Mouse (Mus musculus) ES-Bruce4 (cell line): ENCODE results near the gene Pnrc2. TPM values are rescaled to one million over a fixed set of nuclear protein-coding genes. Genes with fewer than 3 reads are reported as not detected.

Experiments
- H3K27ac ChIP-seq: 2 replicates; pipeline ENCODE4 v1.5.1; 2012; ENCODE audit warnings: low read length, inconsistent platforms; ENCODE audit not compliant: insufficient read depth
- H3K27me3 ChIP-seq: 2 replicates; pipeline ENCODE4 v1.6.1; 2012; ENCODE audit warnings: mild to moderate bottlenecking, low read length, inconsistent platforms; ENCODE audit not compliant: control insufficient read depth, poor library complexity, insufficient read depth, severe bottlenecking
- H3K36me3 ChIP-seq: 2 replicates; pipeline ENCODE4 v1.6.1; 2012; ENCODE audit warnings: inconsistent platforms, mild to moderate bottlenecking, low read length, moderate library complexity; ENCODE audit not compliant: control insufficient read depth, poor library complexity, insufficient read depth, severe bottlenecking
- H3K4me1 ChIP-seq: one replicate; pipeline ENCODE4 v1.8.1; 2011; ENCODE audit warnings: low read length; ENCODE audit not compliant: control insufficient read depth, insufficient read depth
- H3K4me3 ChIP-seq: 2 replicates; pipeline ENCODE4 v1.5.1; 2011; ENCODE audit warnings: low read depth, mild to moderate bottlenecking, low read length
- H3K9ac ChIP-seq: 2 replicates; pipeline ENCODE4 v1.6.1; 2012; ENCODE audit warnings: low read depth, mild to moderate bottlenecking, inconsistent platforms; ENCODE audit not compliant: poor library complexity, severe bottlenecking
- H3K9me3 ChIP-seq: replicated peaks from 2 replicates; pipeline ENCODE4 v1.6.1; 2012; ENCODE audit warnings: mild to moderate bottlenecking, low read length, inconsistent platforms; ENCODE audit not compliant: control insufficient read depth, poor library complexity, insufficient read depth, severe bottlenecking
- CTCF ChIP-seq: IDR thresholded peaks from one replicate; pipeline ENCODE4 v1.8.1; 2011; ENCODE audit warnings: low read depth, low read length
- EP300 ChIP-seq: IDR thresholded peaks from 2 replicates; pipeline ENCODE4 v1.6.1; 2011; ENCODE audit warnings: low read depth, low read length; ENCODE audit not compliant: insufficient read depth
- POLR2A ChIP-seq: IDR thresholded peaks from one replicate; pipeline ENCODE4 v1.8.1; 2011; ENCODE audit warnings: low read length; ENCODE audit not compliant: insufficient read depth
- polyA plus RNA-seq: library from polyadenylated mRNA; stranded (reverse); fragments of >200 nt; gene quantifications from 2 replicates; pipeline ENCODE4 v1.2.4, GENCODE M21; 2011; ENCODE audit warnings: low read depth; ENCODE audit not compliant: missing spikeins, insufficient read depth, insufficient read length

Gene Pnrc2
- polyA plus RNA-seq, 1 experiment, result 84.4 TPM

DNA sequence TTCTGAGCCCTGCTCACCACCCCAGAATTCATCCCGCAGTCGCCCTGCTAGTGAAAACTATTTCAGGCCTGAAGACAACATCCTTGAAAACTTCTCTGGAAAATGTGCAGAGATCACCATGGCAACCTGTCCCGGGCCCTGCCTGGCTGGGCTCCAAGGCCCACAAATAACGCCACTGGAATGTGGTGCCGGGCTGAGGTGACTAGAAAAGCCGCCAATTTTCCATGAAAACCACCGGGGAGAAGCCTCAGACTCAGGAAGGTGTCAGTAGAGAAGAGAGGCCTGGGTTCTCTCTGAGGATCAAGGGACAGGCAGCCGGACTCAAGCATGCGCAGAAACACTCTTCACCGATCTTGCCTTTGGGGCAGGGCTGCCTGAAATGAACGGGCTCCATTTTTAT lies 45.2 kb downstream of the Pnrc2 start:
- no peaks in the 10 kb centered on the region for H3K36me3 ChIP-seq
- TF ChIP-seq POLR2A (no peak), EP300 (no peak), CTCF (no peak)
- H3K9ac ChIP-seq, result peak overlapping the region; percentile 30; the same call in 1 of the 2 replicates
- H3K4me1 ChIP-seq, result no peaks in the 10 kb centered on the region
- no peak overlapping the region for H3K27ac ChIP-seq
- no peaks in the 10 kb centered on the region for H3K27me3 ChIP-seq
- peak overlapping the region; percentile 24; the same call in 1 of the 2 replicates for H3K4me3 ChIP-seq
- H3K9me3 ChIP-seq, result no peaks in the 10 kb centered on the region

DNA sequence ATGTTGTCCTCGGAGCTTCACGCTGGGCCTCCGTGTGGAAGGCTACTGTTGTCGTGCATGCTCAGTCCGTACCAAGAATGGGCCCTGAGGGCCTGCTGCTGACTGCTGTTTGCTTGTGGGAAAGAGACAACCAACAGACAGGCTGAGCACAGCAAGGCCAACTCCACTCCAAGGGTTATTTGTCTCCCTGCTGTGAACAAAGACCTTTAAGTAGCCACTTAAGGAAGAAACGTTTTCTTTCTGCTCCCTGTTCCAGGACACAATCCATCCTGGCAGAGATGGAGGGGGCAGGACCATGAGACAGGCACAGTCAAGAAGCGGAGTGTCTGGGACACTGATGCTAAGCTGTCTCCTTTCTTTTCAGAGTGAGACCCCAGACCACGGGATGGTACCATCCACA lies 49.4 kb downstream of the Pnrc2 start:
- no peaks in the 10 kb centered on the region for H3K4me1 ChIP-seq
- no peaks in the 10 kb centered on the region for H3K9me3 ChIP-seq
- H3K27me3 ChIP-seq, result no peaks in the 10 kb centered on the region
- H3K36me3 ChIP-seq, result no peaks in the 10 kb centered on the region
- no peak overlapping the region for H3K27ac ChIP-seq
- TF ChIP-seq POLR2A, result no peak
- no peak for TF ChIP-seq EP300
- no peak for TF ChIP-seq CTCF
- no peak overlapping the region for H3K9ac ChIP-seq
- H3K4me3 ChIP-seq, result no peak overlapping the region

DNA sequence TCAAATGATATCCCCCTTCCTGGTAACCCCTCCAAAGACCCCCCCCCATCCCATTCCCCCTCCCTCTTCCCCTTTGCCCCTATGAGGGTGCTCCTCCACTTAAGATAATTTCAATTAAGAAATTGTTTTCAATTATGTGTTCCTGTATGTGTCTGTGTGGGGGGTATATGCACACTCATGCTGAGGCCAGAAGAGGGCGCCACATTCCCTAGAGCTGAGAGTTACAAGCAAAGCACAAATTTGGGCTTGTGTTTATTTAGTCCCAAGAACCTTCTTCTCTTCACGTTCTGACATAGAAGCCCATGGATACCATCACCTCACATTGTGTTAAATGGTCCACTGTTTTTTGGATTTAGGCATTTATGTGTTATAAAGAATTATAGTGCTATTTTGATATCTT lies 50.4 kb downstream of the Pnrc2 start:
- Histone ChIP-seq H3K36me3 (no peaks in the 10 kb centered on the region), H3K4me3 (no peak overlapping the region), H3K9me3 (no peaks in the 10 kb centered on the region), H3K27me3 (no peaks in the 10 kb centered on the region), H3K9ac (no peak overlapping the region), H3K27ac (no peak overlapping the region), H3K4me1 (no peaks in the 10 kb centered on the region)
- TF ChIP-seq CTCF (peak; percentile 57), POLR2A (no peak), EP300 (no peak)

DNA sequence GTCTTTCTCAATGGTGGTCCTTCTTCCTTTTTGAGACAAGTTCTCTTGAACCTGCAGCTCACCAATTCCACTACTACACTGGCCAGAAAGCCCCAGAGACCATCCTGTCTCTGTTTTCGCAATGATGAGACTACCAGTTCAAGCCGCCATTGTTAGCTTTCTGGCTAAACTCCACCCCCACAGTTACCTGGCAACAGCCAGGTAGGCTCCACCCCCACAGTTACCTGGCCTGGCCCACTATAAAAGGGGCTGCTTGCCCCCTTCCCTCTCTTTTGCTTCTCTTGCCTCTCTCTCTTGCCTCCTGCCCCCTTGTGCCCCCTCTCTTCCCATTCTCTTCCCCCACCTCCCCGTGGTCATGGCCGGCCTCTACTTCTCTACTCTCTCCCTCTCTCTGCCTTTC lies 51.9 kb downstream of the Pnrc2 start:
- H3K4me3 ChIP-seq, result no peak overlapping the region
- H3K4me1 ChIP-seq, result no peaks in the 10 kb centered on the region
- H3K36me3 ChIP-seq, result no peaks in the 10 kb centered on the region
- H3K9me3 ChIP-seq, result no peaks in the 10 kb centered on the region
- H3K27ac ChIP-seq, result no peak overlapping the region
- no peak overlapping the region for H3K9ac ChIP-seq
- no peaks in the 10 kb centered on the region for H3K27me3 ChIP-seq
- TF ChIP-seq POLR2A (no peak), CTCF (no peak), EP300 (no peak)

Other genes with a start within 250 kb of the Pnrc2 start
- gene Ifnlr1, start 187.6 kb downstream of the Pnrc2 start, polyA plus RNA-seq, result 3.8 and 3.9 TPM in 2 replicates
- gene Il22ra1, start 145.7 kb downstream of the Pnrc2 start, polyA plus RNA-seq, result not detected in 2 replicates
- 0.33 TPM in 1 of 2 replicates, not detected in the other for gene Myom3, start 114.1 kb downstream of the Pnrc2 start, polyA plus RNA-seq
- gene Srsf10, start 18.1 kb downstream of the Pnrc2 start, polyA plus RNA-seq, result 293 and 302 TPM in 2 replicates
- gene Cnr2, start 21.5 kb upstream of the Pnrc2 start, polyA plus RNA-seq, result 0.16 TPM in 1 of 2 replicates, not detected in the other
- gene Fuca1, start 46.9 kb upstream of the Pnrc2 start, polyA plus RNA-seq, result 46.0 and 47.2 TPM in 2 replicates
- 18.3 and 22.6 TPM in 2 replicates for gene Hmgcl, start 72.6 kb upstream of the Pnrc2 start, polyA plus RNA-seq
- gene Gale, start 89.9 kb upstream of the Pnrc2 start, polyA plus RNA-seq, result 6.8 and 9.4 TPM in 2 replicates
- 47.4 and 52.6 TPM in 2 replicates for gene Lypla2, start 98.8 kb upstream of the Pnrc2 start, polyA plus RNA-seq
- 40.3 and 44.9 TPM in 2 replicates for gene Pithd1, start 113.4 kb upstream of the Pnrc2 start, polyA plus RNA-seq
- 21.2 and 22.6 TPM in 2 replicates for gene Eloa, start 147.9 kb upstream of the Pnrc2 start, polyA plus RNA-seq
- gene Rpl11, start 179.6 kb upstream of the Pnrc2 start, polyA plus RNA-seq, result 1,525 and 1,581 TPM in 2 replicates